Mouse (Mus musculus): ENCODE measurements around the gene Prkcz. TPM values are rescaled to one million over a fixed set of nuclear protein-coding genes. Genes with fewer than 3 reads are reported as not detected.

The Prkcz gene
- polyA plus RNA-seq, 1 experiment from 2014 or later: 7.2 TPM

- Histone ChIP-seq H3K4me3 (no peak overlapping the region), H3K27me3 (replicated peaks) (peaks cover 38% of the 10 kb centered on the region), H3K4me2 (no peak overlapping the region), H3K27ac (replicated peaks) (no peak overlapping the region), H3K36me3 (no peaks in the 10 kb centered on the region), H3K4me1 (no peaks in the 10 kb centered on the region), H3K9ac (no peak overlapping the region), H3K9me3 (no peaks in the 10 kb centered on the region)
- 31% methylated on average over 9 of the region's 9 CpGs for WGBS
- no peak for ATAC-seq (ENCODE audit: extremely low read depth, insufficient number of reproducible peaks, low FRiP score, low TSS enrichment)
These were observed 21.6 kb upstream of the Prkcz start for GRCm38 (mm10) chr4:155382752-155383151.

- 60% methylated on average over 7 of the region's 7 CpGs for WGBS
- no peak for ATAC-seq (ENCODE audit: extremely low read depth, insufficient number of reproducible peaks, low FRiP score, low TSS enrichment)
These were observed 20.8 kb upstream of the Prkcz start for GRCm38 (mm10) chr4:155381974-155382373.

GRCm38 (mm10) chr4:155371797-155372735, 10.9 kb upstream of the Prkcz start:
- no peak overlapping the region for H3K4me3 ChIP-seq
- H3K36me3 ChIP-seq: no peaks in the 10 kb centered on the region
- no peak overlapping the region for H3K27ac ChIP-seq (replicated peaks)
- ATAC-seq (ENCODE audit: extremely low read depth, insufficient number of reproducible peaks, low FRiP score, low TSS enrichment): no peak
- H3K27me3 ChIP-seq (replicated peaks): peaks cover 16% of the 10 kb centered on the region
- no peaks in the 10 kb centered on the region for H3K4me1 ChIP-seq
- 67% methylated on average over 5 of the region's 5 CpGs for WGBS
- H3K9me3 ChIP-seq: no peaks in the 10 kb centered on the region
- no peak overlapping the region for H3K9ac ChIP-seq
- H3K4me2 ChIP-seq: no peak overlapping the region

More at GRCm38 (mm10) chr4:155381974-155382373, 20.8 kb upstream of the Prkcz start:
- H3K4me1 ChIP-seq: no peaks in the 10 kb centered on the region
- peaks cover 42% of the 10 kb centered on the region for H3K27me3 ChIP-seq (replicated peaks)
- H3K4me3 ChIP-seq: no peak overlapping the region
- H3K9me3 ChIP-seq: no peaks in the 10 kb centered on the region
- no peak overlapping the region for H3K9ac ChIP-seq
- H3K27ac ChIP-seq (replicated peaks): no peak overlapping the region
- no peak overlapping the region for H3K4me2 ChIP-seq
- H3K36me3 ChIP-seq: no peaks in the 10 kb centered on the region

DNA sequence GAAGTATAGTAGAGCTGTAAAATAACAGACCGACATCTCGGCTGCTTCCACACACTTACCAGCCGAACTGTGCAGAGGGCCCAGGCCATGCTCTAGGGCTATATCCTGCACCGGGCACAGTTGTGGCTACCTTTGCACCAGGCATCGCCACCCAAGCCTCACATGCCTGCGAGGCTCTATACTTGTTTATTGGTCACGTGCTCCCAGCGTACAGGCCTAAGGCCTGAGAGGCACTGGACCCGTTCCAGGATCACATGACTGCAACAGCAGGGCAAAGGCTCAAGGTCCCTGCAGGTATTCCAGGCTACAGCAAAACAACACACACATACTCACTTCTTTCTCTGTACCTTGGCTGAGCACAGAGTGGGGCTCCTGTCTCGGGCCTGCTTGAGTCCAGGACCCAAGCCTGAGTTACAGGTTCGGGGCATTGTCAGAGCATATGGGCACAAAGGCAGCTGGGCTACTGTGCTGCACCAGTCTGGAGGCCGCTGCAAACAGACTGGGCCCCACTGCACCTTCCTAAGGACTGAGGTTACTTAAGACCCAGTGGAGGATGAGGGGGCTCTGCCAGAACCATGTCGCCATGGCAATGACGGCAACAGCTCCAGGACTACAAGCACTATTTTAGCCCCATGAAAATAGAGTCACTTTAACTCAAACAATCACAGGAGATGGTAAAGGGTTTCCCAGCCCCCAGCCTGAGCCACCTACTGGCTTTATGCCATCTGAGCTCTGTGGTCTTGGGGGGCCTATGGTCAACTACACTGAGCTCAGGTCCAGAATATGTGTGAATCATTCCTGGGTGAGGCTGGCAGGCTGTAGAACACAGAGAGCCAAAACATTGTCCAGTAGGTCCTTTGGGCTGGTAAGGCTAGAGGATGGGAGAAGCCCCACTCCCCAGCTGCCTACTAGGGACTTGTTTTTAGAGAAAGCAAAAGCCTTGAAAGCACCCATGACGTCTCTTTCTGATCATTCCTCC, 9.9 kb upstream of the Prkcz start:
- Histone ChIP-seq H3K27ac (replicated peaks) (no peak overlapping the region), H3K4me3 (no peak overlapping the region), H3K9ac (no peak overlapping the region), H3K9me3 (no peaks in the 10 kb centered on the region), H3K4me2 (no peak overlapping the region), H3K36me3 (no peaks in the 10 kb centered on the region), H3K27me3 (replicated peaks) (peaks cover 17% of the 10 kb centered on the region), H3K4me1 (no peaks in the 10 kb centered on the region)
- ATAC-seq (ENCODE audit: extremely low read depth, insufficient number of reproducible peaks, low FRiP score, low TSS enrichment): no peak
- 78% methylated on average over 15 of the region's 15 CpGs for WGBS

DNA sequence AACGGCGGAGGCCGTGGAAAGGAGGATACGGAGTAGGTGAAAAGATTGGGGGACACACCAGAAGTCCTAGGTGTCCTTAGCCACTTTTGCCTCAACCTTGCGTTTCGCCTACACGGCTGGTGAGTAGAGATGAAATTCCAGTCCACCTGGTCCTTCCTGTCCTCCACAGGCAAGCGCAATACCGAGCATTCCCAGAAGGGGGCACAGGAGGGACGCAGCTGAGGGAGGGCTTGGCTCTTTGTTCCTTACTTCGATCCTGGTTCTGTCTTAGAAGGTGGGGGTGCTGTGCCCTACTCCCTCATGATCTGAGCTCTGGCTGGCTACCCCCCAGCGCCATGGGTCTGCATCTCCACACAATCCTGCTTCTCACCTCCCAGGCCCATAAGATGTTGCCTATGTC, 7.5 kb upstream of the Prkcz start:
- no peak overlapping the region for H3K27ac ChIP-seq (replicated peaks)
- 26% methylated on average over 12 of the region's 12 CpGs for WGBS
- no peaks in the 10 kb centered on the region for H3K36me3 ChIP-seq
- H3K9ac ChIP-seq: no peak overlapping the region
- no peaks in the 10 kb centered on the region for H3K4me1 ChIP-seq
- ATAC-seq (ENCODE audit: extremely low read depth, insufficient number of reproducible peaks, low FRiP score, low TSS enrichment): no peak
- H3K4me2 ChIP-seq: no peak overlapping the region
- H3K4me3 ChIP-seq: no peak overlapping the region
- no peaks in the 10 kb centered on the region for H3K9me3 ChIP-seq
- H3K27me3 ChIP-seq (replicated peaks): peaks cover 38% of the 10 kb centered on the region

GRCm38 (mm10) chr4:155367739-155368138, 6.6 kb upstream of the Prkcz start:
- H3K4me3 ChIP-seq: no peak overlapping the region
- H3K27me3 ChIP-seq (replicated peaks): peaks cover 47% of the 10 kb centered on the region
- H3K9ac ChIP-seq: no peak overlapping the region
- H3K36me3 ChIP-seq: no peaks in the 10 kb centered on the region
- no peaks in the 10 kb centered on the region for H3K9me3 ChIP-seq
- 80% methylated on average over 9 of the region's 9 CpGs for WGBS
- no peaks in the 10 kb centered on the region for H3K4me1 ChIP-seq
- no peak overlapping the region for H3K27ac ChIP-seq (replicated peaks)
- ATAC-seq (ENCODE audit: extremely low read depth, insufficient number of reproducible peaks, low FRiP score, low TSS enrichment): no peak
- no peak overlapping the region for H3K4me2 ChIP-seq

GRCm38 (mm10) chr4:155366784-155367183, 5.6 kb upstream of the Prkcz start:
- Histone ChIP-seq H3K36me3 (no peaks in the 10 kb centered on the region), H3K27ac (replicated peaks) (no peak overlapping the region), H3K27me3 (replicated peaks) (peaks cover 57% of the 10 kb centered on the region), H3K4me1 (peaks cover 4% of the 10 kb centered on the region; the same call in 1 of the 2 replicates), H3K9ac (no peak overlapping the region), H3K4me3 (no peak overlapping the region), H3K4me2 (no peak overlapping the region), H3K9me3 (no peaks in the 10 kb centered on the region)
- 78% methylated on average over 6 of the region's 6 CpGs for WGBS
- ATAC-seq (ENCODE audit: extremely low read depth, insufficient number of reproducible peaks, low FRiP score, low TSS enrichment): no peak

DNA sequence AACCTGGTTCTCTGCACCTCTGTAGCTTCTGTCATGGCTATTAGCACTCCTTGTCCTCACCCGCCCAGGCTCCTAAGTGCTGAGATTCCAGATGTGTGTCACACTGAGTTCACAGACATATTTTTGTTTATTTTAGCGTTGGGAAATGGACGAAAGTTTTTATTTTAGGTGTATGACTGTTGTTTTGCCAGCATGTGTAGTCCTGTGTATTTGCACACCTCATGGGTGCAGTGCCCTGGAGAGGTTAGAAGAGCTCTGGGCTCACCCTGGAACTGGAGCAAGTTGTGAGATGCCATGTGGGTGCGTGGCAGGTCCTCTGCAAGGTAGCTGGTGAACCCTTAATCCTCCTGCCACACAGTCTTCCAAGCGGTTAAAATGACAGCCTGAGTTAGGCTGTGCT, 1.3 kb upstream of the Prkcz start:
- peaks cover 96% of the 10 kb centered on the region for H3K27me3 ChIP-seq (replicated peaks)
- H3K36me3 ChIP-seq: no peaks in the 10 kb centered on the region
- no peak for ATAC-seq (ENCODE audit: extremely low read depth, insufficient number of reproducible peaks, low FRiP score, low TSS enrichment)
- H3K4me1 ChIP-seq: peaks cover 7% of the 10 kb centered on the region; the same call in 1 of the 2 replicates
- no peak overlapping the region for H3K27ac ChIP-seq (replicated peaks)
- H3K9ac ChIP-seq: no peak overlapping the region; the same call in 1 of the 2 replicates
- H3K9me3 ChIP-seq: no peaks in the 10 kb centered on the region
- 38% methylated on average over 5 of the region's 5 CpGs for WGBS
- peak overlapping the region; percentile 72; the same call in 1 of the 2 replicates for H3K4me2 ChIP-seq
- peak overlapping the region; percentile 61; the same call in 1 of the 2 replicates for H3K4me3 ChIP-seq

DNA sequence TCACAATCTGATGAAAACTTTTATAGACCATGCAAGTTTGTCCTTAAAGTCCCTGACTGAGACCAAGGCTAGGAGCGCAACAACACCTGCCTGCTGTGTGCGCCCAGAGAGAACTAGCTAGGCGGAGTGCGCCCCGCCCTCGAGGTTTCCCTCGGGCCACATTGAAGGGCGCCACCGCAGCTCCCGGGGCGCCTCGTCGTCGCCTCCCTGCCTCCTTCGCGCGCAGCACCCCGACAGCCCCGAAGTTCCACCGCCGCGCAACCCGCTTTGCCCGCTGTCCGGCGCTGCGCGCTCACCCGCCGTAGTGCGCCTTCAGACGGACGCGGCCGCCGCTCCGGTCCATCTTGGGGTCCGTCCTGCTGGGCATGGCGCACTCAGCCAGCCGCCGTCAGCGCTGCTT, 305 bp downstream of the Prkcz start:
- Histone ChIP-seq H3K36me3 (no peaks in the 10 kb centered on the region), H3K4me2 (peak overlapping the region; percentile 72), H3K4me1 (peaks cover 7% of the 10 kb centered on the region; the same call in 1 of the 2 replicates), H3K4me3 (peak overlapping the region; percentile 61), H3K9ac (peak overlapping the region; percentile 64), H3K27me3 (replicated peaks) (peaks cover 90% of the 10 kb centered on the region), H3K27ac (replicated peaks) (no peak overlapping the region), H3K9me3 (no peaks in the 10 kb centered on the region)
- 0% methylated on average over 42 of the region's 42 CpGs for WGBS
- ATAC-seq (ENCODE audit: extremely low read depth, insufficient number of reproducible peaks, low FRiP score, low TSS enrichment): no peak

- Histone ChIP-seq H3K36me3 (no peaks in the 10 kb centered on the region), H3K27me3 (replicated peaks) (peaks cover 81% of the 10 kb centered on the region), H3K9me3 (no peaks in the 10 kb centered on the region), H3K4me3 (no peak overlapping the region), H3K4me2 (peak overlapping the region; percentile 72), H3K9ac (no peak overlapping the region), H3K27ac (replicated peaks) (no peak overlapping the region), H3K4me1 (peaks cover 7% of the 10 kb centered on the region; the same call in 1 of the 2 replicates)
- 33% methylated on average over 12 of the region's 12 CpGs for WGBS
- ATAC-seq (ENCODE audit: extremely low read depth, insufficient number of reproducible peaks, low FRiP score, low TSS enrichment): no peak
These were observed 1.3 kb downstream of the Prkcz start for GRCm38 (mm10) chr4:155359560-155360464.

All from heart, embryonic 13.5 days (tissue).